Comparison of ENCODE assay signal across 15 mouse cellular contexts in the genomic region with DNA sequence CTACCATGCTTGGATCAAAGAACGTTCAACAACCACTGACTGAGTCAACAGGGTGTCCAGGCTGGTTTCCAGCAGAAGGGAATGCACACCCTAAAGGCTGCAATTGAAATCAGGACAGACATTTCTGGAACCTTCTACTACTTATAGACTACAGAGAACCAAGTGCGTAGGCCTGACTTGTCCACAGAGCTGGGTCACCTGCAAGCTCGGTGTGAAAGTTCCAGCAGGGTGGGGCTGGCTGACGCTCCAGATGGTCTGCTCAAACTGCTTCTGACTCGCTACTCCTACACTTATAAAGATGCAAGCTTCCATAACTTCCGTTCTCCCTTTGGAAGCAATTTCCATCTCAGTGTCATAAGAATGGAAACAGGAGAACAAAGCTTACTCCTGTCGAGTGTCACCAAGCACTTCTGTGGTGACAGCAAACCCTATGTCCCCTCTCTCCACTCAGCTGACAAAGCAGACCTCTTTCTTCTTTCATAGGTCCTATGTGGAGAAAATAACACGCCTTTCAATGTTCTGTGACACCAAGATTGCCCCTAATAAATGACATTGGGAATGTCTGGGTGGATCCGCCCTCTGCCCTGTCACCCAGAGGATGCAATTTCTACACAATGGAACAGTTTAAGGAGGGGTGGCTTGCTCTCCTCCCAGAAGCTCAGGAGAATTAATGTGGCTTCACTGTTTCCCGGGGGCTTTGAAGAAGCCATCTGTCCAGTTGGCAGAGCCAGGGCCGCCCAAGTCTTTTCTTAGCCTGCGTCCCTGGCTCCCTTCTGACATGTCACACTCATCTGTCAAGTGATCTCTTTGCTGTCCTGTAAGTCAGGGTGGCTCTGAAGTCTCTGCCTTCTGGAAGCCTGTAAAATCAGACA.
A peak's percentile ranks its signal among the peaks of the same experiment; 100 is the strongest.
DNase-seq lines count a peak whose midpoint lies in the region; ATAC-seq and TF ChIP-seq lines count a peak whose summit lies in the region.
"Had no signal": no experiment of that assay in that cellular context is flagged by ENCODE, and none has a peak within 500 bp of the region (broad histone marks: within the 10 kb centered on the region; RNA-seq: fewer than 3 reads in every experiment).

No protein-coding gene starts in this region.

- ATAC-seq in cerebellum, adult (ENCODE audit: insufficient number of reproducible peaks, low FRiP score, low TSS enrichment), result no peak
- no peak for ATAC-seq in midbrain, postnatal 0 days (ENCODE audit: low FRiP score)
- ATAC-seq in midbrain, embryonic 13.5 days, result no peak

- no peak overlapping the region for H3K4me3 ChIP-seq in midbrain, postnatal 0 days (ENCODE audit: low read depth, low read length)
- H3K4me3 ChIP-seq in midbrain, embryonic 13.5 days (replicated peaks), result no peak overlapping the region
- H3K4me3 ChIP-seq: limb, embryonic 15.5 days; lung, embryonic 15.5 days had no signal

- no peak for TF ChIP-seq CTCF in midbrain, postnatal 0 days (IDR thresholded peaks at IDR 0.05)

- no peaks in the 10 kb centered on the region for H3K27me3 ChIP-seq in midbrain, postnatal 0 days (ENCODE audit: insufficient read depth, low read length)
- no peaks in the 10 kb centered on the region for H3K27me3 ChIP-seq in midbrain, embryonic 13.5 days
- H3K27me3 ChIP-seq: limb, embryonic 15.5 days; lung, embryonic 15.5 days had no signal

- H3K9ac ChIP-seq in midbrain, postnatal 0 days (replicated peaks; ENCODE audit: low read length, poor library complexity, severe bottlenecking), result no peak overlapping the region
- H3K9ac ChIP-seq in midbrain, embryonic 13.5 days (replicated peaks), result no peak overlapping the region
- H3K9ac ChIP-seq: limb, embryonic 15.5 days; lung, embryonic 15.5 days had no signal

- H3K4me2 ChIP-seq in midbrain, postnatal 0 days (ENCODE audit: low read depth, low read length, poor library complexity, severe bottlenecking), result no peak overlapping the region
- no peak overlapping the region for H3K4me2 ChIP-seq in midbrain, embryonic 13.5 days (replicated peaks)
- H3K4me2 ChIP-seq: limb, embryonic 15.5 days; lung, embryonic 15.5 days had no signal

- peak; percentile 10 for DNase-seq in cerebellum, adult 11-12 months
- DNase-seq in frontal cortex, adult 2 months (ENCODE audit: extremely low spot score in 1 of 2, low spot score in 1 of 2), result peak; percentile 44 to 69
- DNase-seq in frontal cortex, postnatal 14 days (ENCODE audit: low spot score in 2 of 2), result no peak
- DNase-seq in midbrain, postnatal 0 days (ENCODE audit: low spot score), result peak; percentile 43
- DNase-seq in left cerebral cortex, postnatal 36 days (ENCODE audit: low spot score in 2 of 2), result peak; percentile 46 to 50
- DNase-seq in layer of hippocampus, postnatal 10 days (ENCODE audit: low spot score in 2 of 2), result no peak
- DNase-seq: adrenal gland, postnatal 36 days; heart, adult 18-20 months; kidney, adult 8-10 months; layer of hippocampus, adult 9-11 months; thymus, adult 2 months had no signal

- intact Hi-C loops in left cerebral cortex, postnatal 36 days (cut with DNase I), result no loop called here

- H3K9me3 ChIP-seq in midbrain, postnatal 0 days (ENCODE audit: low read length), result 0 out of 2 replicates have a peak, but pooled peaks cover 3% of the 10 kb centered on the region
- H3K9me3 ChIP-seq in midbrain, embryonic 13.5 days, result peaks cover 3% of the 10 kb centered on the region; the same call in 1 of the 2 replicates
- H3K9me3 ChIP-seq: limb, embryonic 15.5 days; lung, embryonic 15.5 days had no signal

- H3K4me1 ChIP-seq in midbrain, postnatal 0 days (ENCODE audit: insufficient read depth, low read length), result 0 out of 2 replicates have a peak, but pooled peaks cover 2% of the 10 kb centered on the region
- peaks cover 14% of the 10 kb centered on the region for H3K4me1 ChIP-seq in midbrain, embryonic 13.5 days (replicated peaks)
- H3K4me1 ChIP-seq: limb, embryonic 15.5 days; lung, embryonic 15.5 days had no signal

- H3K36me3 ChIP-seq in midbrain, postnatal 0 days (ENCODE audit: insufficient read depth, low read length), result no peaks in the 10 kb centered on the region
- H3K36me3 ChIP-seq in midbrain, embryonic 13.5 days, result no peaks in the 10 kb centered on the region
- H3K36me3 ChIP-seq: limb, embryonic 15.5 days; lung, embryonic 15.5 days had no signal

- no peak overlapping the region for H3K27ac ChIP-seq in midbrain, postnatal 0 days (ENCODE audit: low read depth, low read length)
- no peak overlapping the region for H3K27ac ChIP-seq in midbrain, embryonic 13.5 days
- H3K27ac ChIP-seq: limb, embryonic 15.5 days; lung, embryonic 15.5 days had no signal

- 70% methylated on average over 12 of the region's 12 CpGs for WGBS in midbrain, postnatal 0 days
- 73% methylated on average over 12 of the region's 12 CpGs for WGBS in midbrain, embryonic 13.5 days

Comparison
In these comparisons a context has a peak if more than half of its experiments do, and no peak if none do; other contexts are left out.
1. DNase-seq: peak in cerebellum, adult 11-12 months (single experiment), frontal cortex, adult 2 months (2 of 2), midbrain, postnatal 0 days (single experiment) and left cerebral cortex, postnatal 36 days (2 of 2); none in frontal cortex, postnatal 14 days (0 of 2) and layer of hippocampus, postnatal 10 days (0 of 2).